Mouse (Mus musculus): ENCODE data around the gene Zfp654. TPM values are rescaled to one million over a fixed set of nuclear protein-coding genes. Genes with fewer than 3 reads are reported as not detected.

The Zfp654 gene
- total RNA-seq, 4 experiments from 2014 or later = 8.8 to 10.0 (median 9.6) TPM

DNA sequence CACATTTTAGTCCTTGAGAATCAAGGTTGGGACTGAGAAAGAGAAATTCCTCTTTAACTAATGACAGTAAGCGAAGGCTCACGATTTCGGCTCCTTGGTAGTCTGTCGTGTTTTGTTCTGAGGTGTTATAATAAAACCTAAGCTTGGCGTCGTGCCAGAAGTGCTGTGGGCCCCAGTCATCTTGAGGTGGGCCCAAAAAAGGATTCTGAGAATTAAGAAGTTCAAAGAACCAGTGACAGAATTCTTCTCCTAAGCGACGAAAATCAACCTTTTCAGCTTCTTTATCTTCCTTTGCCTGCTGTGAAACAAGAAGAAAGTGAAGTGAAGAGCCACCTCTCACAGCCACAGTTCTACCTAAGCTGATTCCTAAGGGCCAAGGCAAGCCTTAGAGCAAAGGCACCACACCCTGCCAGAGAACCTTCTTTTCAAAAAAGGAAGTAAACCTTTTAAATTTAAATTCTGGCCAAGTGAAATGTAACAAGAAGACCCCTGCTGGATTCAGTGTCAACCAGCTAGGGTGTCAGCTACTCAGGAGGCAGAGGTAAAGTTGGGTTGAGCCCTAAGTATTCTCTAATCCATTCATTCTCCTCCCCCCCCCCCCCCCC, 84.7 kb downstream of the Zfp654 start:
- no peak for DNase-seq (ENCODE audit: low spot score)

DNA sequence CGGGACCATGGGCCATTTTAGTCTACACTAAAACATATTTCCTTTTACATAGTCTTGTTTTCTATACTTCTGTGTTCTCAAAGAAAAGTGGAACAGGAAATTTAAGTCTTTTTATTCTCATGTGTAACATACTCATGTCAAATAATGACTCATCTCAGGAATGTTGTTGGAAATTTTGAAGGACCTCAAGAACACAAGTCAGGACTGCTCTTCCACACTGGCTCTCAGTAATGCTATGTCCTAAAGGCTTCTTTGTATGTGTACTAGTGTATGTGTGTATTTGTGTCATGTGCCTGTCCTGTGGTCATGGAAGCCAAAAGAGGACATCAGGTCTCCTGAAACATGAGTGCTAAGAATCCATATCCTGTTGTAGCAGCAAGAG, 92.2 kb downstream of the Zfp654 start:
- DNase-seq (ENCODE audit: low spot score) = no peak

DNA sequence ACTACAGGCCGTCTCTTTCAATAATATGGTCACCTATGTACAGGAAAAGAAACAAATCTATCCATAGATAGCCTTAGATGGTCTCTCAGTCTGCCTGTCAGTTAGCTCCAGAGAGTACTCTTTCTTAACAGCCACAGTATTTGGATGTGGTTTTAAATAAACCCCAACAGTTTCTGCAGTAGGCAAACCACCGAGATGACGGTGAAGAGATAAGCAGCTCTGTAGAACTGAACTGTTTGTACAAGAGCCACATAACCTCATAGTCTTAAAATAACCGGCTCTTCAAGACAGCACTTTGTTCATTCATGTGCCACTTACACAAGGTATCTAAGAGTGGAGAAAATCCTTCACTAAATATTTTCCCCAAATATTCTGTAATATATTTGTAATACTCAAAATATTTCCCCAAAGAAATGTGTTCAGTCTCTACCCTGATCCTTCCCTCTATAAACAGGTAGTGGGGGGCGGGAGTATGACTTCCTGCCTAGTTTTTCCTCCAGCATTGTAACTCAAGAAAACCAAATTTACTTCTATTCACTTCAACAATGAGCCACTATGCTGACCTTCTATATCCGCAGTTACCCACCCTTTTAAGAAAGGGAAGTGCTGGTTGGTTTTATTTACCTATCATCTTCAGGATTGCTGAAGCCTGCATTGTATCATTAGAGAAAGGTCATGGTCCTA, 92.7 kb downstream of the Zfp654 start:
- DNase-seq (ENCODE audit: low spot score) = peak; percentile 38

DNA sequence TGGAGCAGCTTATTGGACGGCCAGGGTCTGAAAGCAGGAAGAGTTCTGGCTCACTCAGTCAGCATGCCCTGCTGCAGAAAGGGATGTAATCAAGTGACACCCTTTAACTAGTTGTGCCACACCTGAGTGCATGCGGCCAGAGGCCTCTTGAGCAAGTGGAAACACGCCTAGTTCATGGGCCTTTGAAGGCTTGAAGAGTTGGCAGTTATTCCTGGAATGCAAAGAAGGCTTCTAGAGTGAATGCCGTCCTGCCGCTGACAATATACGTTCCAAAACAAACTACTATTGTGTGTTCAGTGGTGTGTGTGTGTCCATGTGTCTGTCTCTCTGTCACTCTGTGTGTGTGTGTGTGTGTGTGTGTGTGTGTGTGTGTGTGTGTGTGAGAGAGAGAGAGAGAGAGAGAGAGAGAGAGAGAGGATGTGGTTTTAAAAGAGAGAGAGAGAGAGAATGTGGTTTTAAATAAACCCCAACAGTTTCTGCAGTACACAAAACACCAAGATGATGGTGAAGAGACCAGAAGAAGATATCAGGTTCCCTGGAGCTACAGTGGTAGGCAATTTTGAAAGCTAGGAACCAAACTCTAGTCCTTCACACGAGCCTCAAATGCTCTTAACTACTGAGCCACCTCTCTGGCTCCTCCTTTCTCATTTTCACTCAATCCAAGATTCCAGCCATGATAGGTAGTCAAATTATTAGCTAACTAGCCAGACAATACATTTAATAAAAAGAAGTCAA, 93.6 kb downstream of the Zfp654 start:
- DNase-seq (ENCODE audit: low spot score) = no peak

DNA sequence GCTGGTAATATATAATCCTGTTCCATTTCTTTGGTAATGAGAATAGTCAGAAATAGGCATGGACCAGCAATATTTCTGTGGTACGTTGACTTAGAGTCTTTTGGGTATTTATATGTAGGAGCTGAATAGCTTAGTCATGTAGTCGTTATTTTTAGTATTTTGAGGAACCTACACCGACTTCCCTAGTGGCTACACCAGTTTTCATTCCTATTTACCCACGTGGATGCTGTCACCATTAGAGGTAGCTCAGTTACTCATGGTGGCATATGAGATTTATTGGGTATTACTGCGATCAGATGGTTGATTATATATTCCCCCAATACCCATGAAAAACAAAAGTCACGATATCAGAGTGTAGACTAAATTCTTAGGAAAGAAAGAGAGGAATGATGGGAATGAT, 95.1 kb downstream of the Zfp654 start:
- no peak for DNase-seq (ENCODE audit: low spot score)

DNA sequence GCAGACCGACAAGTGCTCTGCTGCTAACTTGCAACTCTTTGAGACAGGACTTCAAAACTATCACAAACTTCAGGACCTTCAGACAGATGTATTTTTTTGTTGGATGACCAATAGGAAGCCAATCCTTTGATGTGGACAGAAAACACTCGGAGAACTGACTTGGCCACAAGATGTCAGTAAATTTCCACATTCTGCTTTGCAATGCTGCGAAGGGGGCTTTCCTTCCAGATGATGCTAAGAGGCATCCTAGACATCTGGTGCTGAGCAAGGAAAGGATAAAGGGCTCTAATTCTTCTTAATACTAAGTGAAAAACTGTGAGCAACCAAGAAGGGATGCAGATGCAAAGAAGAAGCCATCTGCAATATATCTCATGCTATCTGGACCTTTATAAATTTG, 96.7 kb downstream of the Zfp654 start:
- no peak for DNase-seq (ENCODE audit: low spot score)

DNA sequence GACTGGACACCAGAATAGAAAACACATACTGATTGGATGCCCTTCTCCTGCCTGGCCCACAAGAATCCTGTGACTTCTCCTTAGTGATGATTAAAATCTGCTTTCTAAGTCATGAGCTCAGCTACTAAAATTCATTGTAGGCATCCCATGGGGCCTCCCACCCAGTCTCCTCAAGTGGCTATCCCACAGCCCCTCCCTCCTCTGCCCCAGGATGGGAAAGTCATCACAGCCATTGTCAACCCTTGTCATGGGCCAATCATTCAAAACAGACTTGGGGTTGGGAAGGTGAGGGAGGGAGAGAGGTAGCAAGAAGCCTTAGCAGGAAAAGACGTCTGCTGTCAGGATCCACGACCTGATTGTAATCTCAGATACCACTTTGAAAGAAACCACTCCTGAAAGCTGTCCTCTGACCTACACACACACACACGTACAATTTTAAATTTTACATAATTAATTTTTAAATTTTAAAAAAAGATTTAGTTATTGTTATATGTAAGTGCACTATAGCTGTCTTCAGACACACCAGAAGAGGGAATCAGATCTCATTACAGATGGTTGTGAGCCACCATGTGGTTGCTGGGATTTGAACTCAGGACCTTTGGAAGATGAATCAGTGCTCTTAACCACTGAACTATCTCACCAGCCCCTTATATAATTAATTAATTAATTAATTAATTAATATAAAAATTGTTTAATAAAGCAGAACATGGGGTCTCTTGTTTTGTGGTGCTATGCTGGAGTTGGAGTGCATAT, 97.3 kb downstream of the Zfp654 start:
- DNase-seq (ENCODE audit: low spot score) = no peak

DNA sequence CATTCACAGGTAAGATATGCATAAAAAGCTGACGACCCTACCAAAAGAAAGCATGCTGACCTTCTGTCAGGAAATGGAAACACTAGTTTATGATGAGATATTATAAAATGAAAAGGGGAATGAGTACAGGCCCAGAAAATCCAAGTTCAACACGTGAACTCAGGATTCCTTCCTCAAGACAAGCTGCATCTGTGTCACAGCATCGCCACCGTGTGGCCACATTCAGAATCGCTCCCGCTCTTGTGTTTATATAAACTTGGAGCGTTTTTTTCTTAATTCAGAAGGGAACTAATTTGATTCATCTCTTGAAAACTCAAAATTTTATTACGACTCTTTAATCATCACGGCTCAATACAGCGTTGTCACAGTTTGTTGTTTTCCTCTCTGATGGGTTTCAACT, 103.2 kb downstream of the Zfp654 start:
- DNase-seq (ENCODE audit: low spot score) = no peak

DNA sequence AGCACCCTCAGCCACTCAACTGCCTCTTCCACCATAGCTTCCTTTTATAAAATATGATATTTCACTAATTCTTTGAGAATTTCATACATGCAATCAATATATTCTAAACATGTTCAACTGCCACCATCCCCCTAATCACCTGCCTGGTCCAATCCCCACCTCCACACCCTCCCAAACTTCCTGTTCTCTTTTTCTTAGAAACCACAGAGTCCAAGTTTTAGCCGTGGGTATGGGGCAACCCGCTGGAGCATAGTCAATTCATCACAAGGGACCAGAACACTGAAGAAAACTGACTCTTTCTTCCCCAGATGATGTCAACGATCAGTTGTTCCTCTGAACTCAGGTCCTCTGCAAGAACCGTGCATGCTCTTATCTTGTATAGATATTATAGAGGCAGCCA, 106.4 kb downstream of the Zfp654 start:
- no peak for DNase-seq (ENCODE audit: low spot score)

DNA sequence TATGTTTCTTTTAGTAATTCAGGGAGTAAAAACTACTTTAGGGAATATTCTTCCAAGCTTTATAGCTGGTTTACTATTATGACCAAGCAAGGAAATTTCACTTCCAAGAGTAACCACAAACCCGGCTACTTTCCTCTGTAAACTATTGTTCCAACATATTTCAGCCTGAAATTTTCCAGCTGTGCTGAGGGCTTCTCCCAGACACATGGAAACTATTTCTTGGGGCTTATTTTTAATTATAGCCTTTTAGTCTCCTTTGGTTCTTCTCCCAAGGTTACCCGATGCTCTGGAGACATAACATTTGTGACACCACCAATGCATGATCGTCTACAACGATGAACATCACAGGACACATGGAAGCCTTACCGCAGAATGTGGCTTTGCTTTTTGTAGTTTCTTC, 114.2 kb downstream of the Zfp654 start:
- DNase-seq (ENCODE audit: low spot score) = no peak

Other genes with a start within 250 kb of the Zfp654 start
- gene Csnka2ip, start 249.2 kb downstream of the Zfp654 start, total RNA-seq (2022) = not detected
- 10 to 100 TPM; 20.6 to 25.9 (median 23.7) TPM for gene 4930453N24Rik, start 80.5 kb downstream of the Zfp654 start, total RNA-seq (2022)
- gene Cggbp1, start 344 bp upstream of the Zfp654 start, total RNA-seq (2022) = 10 to 100 TPM; 29.4 to 42.2 (median 38.7) TPM